Mouse (Mus musculus) gastrocnemius, postnatal 4 days (tissue): ENCODE data around the gene Lekr1. TPM values are rescaled to one million over a fixed set of nuclear protein-coding genes. Genes with fewer than 3 reads are reported as not detected.
A peak's percentile ranks its signal among the peaks of the same experiment; 100 is the strongest.

Experiments
- DNase-seq, 2 experiments: peaks; one replicate each; pipeline ENCODE4 v3.0.0; 2021 to 2022; ENCODE audit warnings: low spot score in 2 of 2, mixed read lengths in 2 of 2
- long read RNA-seq, 2 experiments: library from polyadenylated mRNA; stranded (forward); transcript quantifications; one replicate each; pipeline ENCODE4 v2.0.0; 2021
- total RNA-seq, 2 experiments: library from RNA; stranded (reverse); gene quantifications; 2 replicates each; pipeline ENCODE4 v1.2.3; 2021

Lekr1 gene
- total RNA-seq = 1 to 10 TPM; 2.2 to 2.8 TPM
- long read RNA-seq, experiment 1, partial matches to known transcripts = 0 of 1 reads
- long read RNA-seq, experiment 1, other reads (novel, unspliced or antisense) = 0 of 1 reads
- long read RNA-seq, experiment 2, partial matches to known transcripts = 0 of 1 reads
- long read RNA-seq, experiment 2, other reads (novel, unspliced or antisense) = 0 of 1 reads

DNA sequence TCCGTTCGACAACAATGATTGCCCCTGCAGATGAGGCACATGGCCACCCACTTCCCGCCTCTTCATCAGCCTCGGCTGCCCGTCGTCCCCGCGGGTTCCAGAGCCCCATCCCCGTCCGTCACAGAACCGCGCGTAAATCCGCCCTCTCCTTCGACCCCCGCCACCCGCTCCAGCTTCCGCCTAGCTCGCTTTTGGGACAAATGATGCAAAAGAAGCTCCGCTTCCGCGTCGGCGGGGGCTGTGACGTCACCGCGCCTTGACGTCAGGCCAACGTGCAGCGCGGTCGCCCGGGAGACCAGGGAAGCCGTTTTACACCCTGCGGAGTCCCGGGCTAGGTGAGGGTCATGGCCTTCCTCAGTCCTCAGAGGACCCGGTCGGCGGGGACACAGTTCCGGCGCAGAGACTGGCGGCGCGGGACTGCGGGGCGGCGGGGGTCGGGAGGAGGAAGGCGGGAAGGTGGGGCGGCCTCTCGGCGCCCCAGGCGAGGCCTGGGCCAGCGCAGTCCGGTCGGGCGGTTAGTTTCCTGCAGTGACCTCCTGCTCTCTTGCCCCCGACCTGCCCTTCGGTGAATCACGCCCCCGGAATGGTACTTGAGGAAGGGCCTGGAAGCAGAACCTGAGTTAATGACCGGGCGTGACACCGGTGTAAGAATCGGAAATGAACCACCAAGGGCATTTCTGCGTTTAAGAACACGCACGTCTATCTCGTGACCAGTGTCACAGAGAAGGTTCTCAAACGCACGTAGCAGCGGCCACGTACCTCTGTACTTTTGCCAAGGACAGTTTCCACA, at the start of gene Lekr1:
Gene Lekr1 (plus strand): TSS at position 252 of the 790 bp plus-strand sequence.
- DNase-seq = peak; percentile 76 to 86

DNA sequence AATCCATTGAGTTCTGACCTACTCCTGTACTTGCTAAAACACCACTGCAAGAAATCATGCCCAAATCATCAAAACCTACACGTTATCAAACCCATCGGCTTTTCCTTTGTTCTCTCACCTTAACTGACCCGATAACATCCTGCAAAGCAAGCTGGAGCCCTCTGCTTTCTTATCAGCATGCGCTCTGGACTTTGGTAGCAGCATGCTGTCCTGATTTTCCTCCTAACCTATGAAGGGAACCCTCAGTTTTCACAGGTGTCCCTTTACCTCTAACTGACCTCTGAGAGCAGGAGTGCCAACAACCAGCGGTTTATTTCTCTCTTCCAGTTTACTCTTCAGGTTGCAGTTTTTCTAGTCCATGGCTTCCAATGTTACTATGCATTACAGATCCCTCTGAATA, 48.5 kb upstream of the Lekr1 start:
- no peak for DNase-seq

DNA sequence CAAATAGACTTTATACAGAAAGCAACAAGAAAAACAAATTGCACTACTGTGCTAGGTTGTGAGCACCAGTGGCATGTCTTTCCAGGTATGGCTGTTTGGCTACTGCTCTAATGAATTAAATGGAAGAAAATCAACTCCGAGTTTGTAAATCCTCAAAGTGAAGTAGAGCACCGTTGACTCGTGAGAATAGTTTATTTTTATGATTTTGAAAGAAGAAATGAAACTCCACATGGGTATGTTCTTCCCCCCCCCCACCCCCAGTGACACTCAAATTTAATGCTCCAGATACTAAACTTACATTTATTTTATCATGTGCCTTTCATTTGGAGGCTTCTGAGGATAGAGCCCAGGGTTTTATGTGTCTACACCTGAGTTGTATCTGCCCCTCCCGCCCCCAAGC, 46.7 kb upstream of the Lekr1 start:
- no peak for DNase-seq

DNA sequence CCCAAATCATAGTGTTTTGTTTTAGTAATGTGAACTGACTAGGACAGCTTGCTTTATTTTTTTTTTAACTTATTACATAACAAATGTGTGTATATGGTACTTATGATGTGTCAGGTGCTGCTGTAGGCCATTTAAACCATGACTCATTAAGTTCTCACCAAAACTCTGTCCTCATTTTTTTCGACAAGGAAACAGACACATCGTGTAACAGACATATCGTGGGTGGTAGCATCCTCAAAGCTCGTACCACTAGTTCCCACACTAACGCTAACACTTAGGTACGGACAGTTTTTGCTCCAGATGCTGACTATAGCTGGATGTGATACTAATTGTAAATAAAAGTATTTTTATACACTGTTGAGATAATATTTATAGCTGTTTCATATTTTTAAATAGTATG, 43.0 kb upstream of the Lekr1 start:
- no peak for DNase-seq

DNA sequence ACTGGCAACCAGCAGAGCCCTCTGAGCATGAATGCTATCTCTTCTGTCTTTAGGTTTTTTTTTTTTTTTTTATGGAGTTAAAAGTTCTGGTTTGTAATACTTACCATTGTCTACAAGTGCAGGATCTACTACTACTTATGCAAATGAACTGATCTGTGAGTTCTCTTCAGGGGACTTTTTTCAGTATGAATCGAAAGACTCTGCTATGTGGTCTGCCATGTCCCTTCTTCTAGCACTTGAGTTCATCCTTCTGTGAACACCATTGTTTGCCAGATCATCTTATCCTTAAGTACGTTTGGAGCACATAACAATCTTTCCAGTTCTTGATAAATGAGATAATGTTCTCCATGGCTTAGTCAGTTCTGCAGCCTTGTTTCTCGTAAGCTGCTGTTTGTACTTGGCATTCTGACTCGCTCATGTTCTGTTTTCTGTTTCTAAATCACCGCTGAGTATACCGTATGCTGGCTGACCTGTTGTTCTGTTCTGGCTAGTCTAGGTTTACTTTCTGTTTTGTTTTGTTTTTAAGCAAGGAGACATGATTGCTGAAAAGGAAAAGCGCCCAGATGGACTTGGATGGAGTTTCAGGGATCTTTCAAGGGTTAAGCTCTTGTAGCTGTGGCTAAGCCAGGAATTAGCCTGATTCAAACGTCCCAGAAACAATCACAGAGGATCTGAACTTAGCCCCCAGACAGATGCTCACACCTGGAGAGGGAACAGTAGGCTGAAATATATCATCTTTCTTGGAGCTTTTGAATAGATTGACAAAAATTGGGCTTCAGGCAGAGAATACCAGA, 40.3 kb upstream of the Lekr1 start:
- no peak for DNase-seq

DNA sequence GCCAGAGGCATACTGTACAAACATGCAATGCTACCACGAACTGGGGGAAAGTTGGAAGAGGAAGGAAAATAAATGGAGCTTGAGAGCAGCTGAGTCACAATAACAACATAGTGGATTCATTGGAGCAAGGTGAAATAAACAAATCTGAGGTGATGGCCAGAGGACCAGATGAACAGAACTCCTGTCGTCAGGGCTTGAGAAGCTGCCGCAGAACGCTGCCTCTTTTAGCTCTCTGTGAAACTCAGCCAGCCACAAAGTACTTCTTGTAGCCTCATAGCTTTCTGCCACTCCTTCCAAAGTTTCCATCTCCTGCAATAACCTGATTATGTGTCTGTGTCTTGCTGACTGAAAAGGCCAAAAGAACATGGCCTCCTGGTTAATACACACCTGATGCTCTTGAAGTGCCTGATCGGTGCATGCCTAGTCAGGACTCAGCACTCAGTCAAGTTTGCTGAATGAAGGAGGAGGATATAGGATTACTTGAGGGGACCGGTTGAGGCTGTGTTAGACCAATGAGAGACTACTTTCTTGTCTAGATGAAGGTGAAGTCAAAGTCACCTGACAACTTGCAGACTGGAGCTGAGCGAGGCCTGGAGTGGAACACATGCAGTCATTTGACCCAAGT, 39.6 kb upstream of the Lekr1 start:
- no peak for DNase-seq

DNA sequence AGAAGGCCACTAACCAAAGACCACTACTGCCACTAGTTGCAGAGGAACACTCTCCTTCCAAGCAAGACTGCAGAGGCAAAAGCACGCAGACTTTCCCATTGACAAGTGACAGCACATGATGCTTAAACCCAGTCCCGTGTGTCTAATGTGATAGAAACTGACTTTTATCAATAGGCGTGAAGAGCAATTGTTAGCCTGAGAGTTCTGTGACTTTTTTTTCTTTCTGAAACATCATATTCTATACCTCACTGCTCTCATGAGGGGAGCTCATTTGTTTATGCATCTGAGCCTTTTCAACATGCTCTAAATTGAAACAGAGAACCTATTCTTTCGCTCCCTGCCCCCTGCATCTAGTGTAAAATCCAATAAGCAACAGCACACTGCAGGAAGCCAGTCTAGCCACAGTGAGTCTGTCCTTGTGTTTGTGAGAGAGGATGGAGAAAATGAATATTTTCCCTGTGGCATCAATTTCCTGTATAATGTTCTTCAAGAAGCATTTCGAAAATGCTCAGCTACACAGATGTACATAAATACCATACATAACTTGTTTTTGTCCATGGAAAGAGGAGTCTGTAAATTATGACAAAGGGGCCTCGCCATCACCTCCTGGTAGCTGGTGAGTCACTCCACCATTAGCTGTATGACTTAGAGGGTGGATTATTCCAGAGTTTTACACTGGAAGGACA, 38.9 kb upstream of the Lekr1 start:
- no peak for DNase-seq

DNA sequence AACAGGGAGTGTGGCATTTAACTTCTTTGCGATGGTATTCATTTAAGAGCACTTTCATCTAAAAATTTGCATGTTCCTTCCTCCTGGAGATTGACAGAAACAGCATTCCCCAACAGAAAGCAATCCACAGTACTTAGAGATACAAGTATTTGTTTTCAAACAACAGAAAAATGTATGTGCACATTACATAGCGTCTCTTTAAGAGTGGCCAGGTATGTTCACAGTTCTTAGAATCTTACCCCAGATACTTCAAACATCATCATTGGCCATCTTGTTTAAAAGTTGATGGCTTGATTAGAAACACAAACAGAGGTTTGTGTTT, 38.4 kb upstream of the Lekr1 start:
- no peak for DNase-seq

DNA sequence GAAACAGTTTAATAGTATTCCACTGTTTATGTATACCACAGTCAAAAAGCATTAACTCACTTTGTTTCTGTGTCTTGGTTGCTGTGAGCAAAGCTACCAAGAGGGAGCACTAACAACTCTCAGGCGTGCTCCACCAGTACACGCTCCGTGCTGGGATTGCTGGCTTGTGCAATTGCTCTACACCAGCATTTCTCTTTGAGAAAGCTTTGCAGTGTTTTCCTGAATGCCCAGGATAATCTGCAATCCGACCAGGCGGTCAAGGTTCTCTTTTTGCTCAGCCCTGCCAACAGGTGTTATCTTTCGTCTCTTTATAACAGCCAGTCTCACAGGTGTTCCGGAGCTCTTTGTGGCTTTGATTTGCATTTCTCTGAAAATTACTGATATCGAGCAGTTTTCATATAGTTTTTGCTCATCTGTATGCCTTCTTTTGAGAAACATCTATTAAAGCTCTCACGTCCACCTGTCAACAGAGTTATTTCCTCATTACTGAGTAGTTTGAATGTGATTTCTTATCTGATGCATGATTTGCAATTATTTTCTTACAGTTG, 36.4 kb upstream of the Lekr1 start:
- DNase-seq = no peak

DNA sequence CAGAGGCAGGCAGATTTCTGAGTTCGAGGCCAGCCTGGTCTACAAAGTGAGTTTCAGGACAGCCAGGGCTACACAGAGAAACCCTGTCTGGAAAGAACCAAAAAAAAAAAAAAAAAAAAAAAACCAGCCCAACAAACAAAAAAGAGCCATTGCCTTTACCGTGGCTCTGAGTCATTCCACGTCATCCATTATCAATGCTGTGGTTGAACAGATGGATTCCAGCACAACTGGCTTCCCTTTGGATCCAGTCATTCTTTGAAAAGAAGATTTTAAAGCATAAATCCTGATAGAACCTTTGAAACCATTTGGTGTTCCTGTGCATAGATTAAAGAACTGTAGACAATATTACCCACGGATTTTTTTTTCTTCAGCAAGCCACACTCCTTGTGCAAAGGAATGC, 32.4 kb upstream of the Lekr1 start:
- no peak for DNase-seq

DNA sequence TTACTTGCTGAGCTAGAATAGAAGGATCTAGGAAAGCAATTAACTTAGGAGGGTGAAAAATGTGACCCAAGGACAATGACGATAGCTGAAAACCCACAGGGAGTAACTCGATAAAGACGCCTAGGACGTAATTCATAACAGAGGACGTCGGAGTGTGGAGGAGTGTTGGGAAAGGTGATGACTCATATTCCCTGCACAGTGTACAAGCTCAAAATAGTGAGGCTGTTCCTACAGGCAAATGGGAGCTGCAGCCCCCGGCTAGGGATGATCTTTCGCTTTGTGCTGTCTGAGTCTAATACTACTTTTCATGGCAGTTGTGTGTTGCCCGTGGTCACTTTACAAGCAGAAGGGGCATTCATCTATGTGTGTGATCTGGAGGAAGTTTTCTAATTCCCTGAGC, 30.0 kb upstream of the Lekr1 start:
- no peak for DNase-seq

DNA sequence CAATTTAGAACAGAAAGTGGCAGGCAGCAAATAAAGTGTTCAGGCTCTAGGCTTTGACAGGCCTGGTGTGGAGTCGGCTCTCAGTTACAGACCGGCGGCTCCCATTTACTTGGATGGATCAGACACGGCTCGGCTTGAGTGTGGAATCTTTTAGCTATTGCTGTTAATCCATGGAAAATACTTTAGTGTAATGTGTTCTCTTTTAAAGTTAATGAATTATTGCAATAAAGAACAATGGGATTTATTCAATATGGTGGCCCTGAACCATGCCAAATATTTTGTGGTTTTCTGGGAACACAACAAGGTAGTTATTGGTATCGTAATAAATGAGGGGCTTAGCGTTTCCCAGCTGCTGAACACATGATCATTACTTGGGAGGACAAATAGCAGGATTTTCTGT, 28.7 kb upstream of the Lekr1 start:
- no peak for DNase-seq

DNA sequence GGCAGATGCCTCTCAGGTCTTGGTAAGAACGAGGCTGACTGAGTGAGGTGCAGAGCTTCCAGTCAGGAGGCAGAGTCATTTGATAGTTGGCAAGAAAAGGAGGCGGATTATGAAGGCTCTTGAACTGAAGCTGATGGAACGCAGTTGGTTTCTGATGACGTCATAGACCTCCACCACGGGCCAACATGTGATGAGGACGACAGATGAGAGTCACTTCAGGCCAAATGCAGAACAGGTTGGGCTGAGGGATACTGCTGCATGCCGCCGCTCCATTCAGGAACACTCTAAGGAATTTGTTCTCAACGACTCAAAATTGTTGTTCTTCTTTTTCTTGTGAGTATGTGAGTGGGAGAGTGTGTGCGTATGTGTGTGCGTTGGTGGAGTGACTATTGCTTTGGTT, 27.1 kb upstream of the Lekr1 start:
- DNase-seq = no peak

DNA sequence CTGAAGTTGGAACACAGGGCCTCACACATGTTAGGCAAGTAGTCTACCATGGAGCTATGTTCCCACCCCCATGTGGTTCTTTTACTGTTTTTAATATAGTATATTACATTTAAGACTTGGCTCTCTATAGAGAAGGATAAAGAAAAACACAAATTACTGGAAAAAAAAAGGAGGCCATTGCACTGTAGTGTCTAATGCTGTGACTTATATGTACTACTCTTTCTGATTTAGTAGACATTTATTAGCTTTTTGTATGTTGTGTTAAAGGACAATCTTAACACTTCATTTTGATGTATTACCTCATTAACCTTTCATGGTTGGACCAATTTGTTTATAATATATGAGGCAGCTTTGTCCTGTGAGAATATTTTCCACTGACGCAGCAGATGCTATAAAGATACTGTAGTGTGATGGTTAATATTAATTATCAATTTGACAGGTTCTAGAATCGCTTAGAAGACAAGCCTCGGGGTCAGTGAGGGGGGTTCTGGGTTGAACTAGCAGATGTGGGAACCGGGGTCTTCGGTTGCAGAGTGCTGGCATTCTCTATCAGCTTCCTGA, 26.5 kb upstream of the Lekr1 start:
- no peak for DNase-seq

DNA sequence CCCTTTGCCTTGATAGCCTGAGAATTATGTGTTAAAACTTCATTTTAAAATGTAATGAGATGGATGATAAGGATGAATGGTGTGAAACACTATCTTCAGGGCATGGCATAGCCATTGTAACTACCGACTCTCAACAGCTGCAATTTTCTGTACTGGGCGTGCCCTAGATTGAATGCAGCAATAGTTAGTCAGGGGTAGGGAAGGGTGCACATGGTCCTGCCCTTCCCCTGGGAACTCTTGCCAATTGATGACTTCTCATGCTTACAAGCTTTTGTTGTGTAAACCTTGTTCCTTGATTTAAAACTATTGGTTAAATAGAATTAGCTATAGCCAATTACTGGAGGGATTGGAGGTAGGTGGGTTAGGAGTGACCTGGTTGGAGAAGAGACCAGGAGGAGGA, 23.1 kb upstream of the Lekr1 start:
- DNase-seq = no peak

DNA sequence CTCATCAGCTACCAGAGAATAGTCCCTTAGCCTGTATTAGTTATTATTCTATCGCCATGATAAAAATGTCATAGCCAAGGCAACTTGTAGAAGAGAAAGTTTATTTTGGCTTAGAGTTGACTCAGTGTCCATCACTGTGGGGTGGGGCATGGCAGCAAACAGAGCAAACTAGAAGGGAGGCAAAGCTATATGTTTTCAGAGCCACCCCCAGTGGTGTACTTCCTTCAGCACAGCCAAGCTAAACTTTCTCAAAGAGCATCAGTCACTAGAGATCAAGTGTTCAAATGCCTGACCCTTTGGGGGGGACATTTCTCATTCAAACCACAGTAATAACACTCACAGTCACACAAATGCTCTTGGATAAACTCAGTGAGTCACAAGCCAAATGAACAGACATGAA, 22.4 kb upstream of the Lekr1 start:
- DNase-seq = no peak

DNA sequence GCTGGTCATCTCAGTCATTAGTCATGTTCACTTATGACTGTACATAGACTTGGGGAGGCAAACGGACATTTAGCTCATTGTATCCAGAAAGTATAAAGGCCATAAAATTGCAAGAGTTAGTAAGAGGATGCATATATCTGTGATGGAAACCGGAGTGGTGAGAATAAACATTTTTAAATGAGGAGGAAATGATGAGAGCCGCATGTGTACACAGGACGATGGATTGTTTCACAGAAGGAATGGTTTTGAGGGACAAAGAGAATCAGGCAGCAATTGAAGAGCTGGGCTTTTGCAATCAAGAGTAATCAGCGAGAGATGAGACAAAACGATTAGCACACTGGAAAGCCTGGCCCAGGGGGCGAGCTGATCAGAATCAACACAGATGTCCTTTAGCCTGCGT, 18.4 kb upstream of the Lekr1 start:
- no peak for DNase-seq

DNA sequence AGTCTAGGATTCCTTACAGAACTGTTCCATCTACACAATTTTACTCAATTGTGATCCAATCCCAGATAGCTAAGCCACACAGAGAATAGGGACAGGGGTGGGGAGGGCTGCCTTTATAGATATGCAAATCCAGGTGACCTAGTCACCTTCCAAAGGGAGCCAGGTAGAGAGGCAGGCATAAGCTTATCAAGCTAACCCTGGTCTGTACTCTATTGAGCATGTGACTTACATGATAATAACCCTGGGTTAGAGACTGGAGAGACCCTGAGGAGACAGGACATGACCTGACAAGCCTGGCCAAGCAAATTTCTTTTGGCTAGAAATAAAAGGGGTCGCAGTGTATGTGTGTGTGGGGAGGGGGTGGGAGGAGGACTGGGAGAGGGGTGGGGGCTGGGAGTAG, 17.1 kb upstream of the Lekr1 start:
- no peak for DNase-seq

DNA sequence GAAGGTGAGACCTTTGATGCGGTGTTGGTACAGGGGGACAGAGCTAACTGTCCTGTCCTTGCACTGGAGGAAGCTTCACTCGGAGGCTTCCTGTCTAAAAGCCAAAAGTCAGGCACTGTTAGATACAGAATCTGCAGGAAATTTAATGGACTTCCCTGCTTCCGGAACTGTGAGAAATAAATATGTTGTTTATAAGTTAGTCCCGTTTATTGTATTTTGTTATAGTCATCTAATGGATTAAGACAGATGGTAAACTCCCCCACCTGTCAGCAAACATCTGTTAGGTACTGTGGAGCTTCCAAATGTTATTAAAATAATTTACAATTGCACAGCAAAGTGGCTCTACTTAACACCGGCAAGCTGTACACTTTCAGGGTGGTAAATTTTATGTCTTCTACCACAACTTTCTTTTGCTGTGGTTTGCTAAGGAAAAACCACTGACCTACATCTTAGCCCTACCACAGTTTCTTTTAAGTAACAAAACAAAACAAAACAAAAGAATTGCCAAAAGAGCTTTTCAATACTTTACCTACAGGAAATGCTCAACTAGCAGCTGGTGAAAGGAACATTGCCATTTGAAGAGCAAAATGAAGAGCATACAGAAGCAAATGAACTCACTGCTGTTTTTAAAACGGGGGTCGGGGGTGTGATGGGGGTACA, 15.7 kb upstream of the Lekr1 start:
- DNase-seq = no peak

DNA sequence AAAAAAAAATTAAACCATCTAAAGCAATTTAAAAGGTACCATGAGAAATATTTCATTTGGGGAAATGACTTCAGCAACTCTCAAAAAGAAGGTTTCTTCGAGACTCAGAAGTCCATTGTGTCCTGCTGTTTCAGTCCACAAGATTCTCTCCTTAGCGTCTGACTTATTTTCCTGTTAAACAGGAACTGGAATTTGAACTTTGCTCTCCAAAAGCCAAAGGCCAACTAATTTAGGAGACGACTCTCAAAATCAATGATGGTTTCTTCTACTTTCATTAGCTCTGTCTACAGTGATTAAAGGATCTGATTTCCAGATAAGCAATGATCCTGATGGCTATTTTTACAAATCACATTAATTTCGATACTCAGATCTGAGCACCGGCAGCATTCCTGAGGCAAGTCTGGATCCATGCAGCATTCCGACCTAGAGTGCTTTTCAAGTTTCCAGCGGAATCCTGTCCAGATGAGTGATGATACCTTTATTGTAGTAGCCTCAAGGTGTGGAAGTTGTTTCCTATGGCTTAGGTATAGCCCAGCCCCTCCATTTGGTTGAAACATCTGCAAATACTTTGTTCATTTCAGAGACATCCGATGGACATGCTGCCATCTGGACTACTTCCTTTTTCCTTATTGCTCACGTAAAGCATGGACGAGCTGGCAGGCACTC, 11.4 kb upstream of the Lekr1 start:
- DNase-seq = no peak
